ENCODE assay signal across 28 mouse cellular contexts in genomic region chr6:25450451-25450850, GRCm38 (mm10).
A peak's percentile ranks its signal among the peaks of the same experiment; 100 is the strongest.
DNase-seq lines count a peak whose midpoint lies in the region; ATAC-seq lines count a peak whose summit lies in the region.
"Had no signal": no experiment of that assay in that cellular context is flagged by ENCODE, and none has a peak within 500 bp of the region (broad histone marks: within the 10 kb centered on the region; RNA-seq: fewer than 3 reads in every experiment).

No protein-coding gene starts in this region.

- H3K4me3 ChIP-seq in neural tube, embryonic 15.5 days (replicated peaks) = no peak overlapping the region
- H3K4me3 ChIP-seq: embryonic facial prominence, embryonic 13.5 days; erythroblast, embryonic 14.5 days; heart, embryonic 13.5 days; hindbrain, embryonic 15.5 days; layer of hippocampus, adult 2 months; left cerebral cortex, adult 2 months; liver, embryonic 12.5 days; megakaryocyte, embryonic 14.5 days; midbrain, embryonic 12.5 days had no signal

- 47% methylated on average over 1 of the region's 1 CpGs for WGBS in neural tube, embryonic 15.5 days

- H3K4me1 ChIP-seq in neural tube, embryonic 15.5 days = no peaks in the 10 kb centered on the region
- H3K4me1 ChIP-seq: heart, embryonic 13.5 days; hindbrain, embryonic 15.5 days; liver, embryonic 12.5 days; megakaryocyte, embryonic 14.5 days; midbrain, embryonic 12.5 days had no signal

- DNase-seq in kidney, postnatal 14 days = peak; percentile 3
- no peak for DNase-seq in kidney, postnatal 10 days
- peak; percentile 74 to 88 for DNase-seq in adrenal gland, adult (ENCODE audit: inconsistent age in 2 of 2, low spot score in 1 of 2)
- peak; percentile 15 for DNase-seq in adrenal gland, postnatal 25 days
- peak; percentile 46 for DNase-seq in ovary, postnatal 36 days (ENCODE audit: low spot score)
- DNase-seq in left cerebral cortex, adult 9 months (ENCODE audit: low spot score in 2 of 2) = no peak
- DNase-seq: cerebellum, adult 9-10 months; embryo, embryonic 11 days; gastrocnemius, postnatal 10 days; kidney, adult 11 months; kidney, postnatal 36 days; left cerebral cortex, postnatal 4 days; liver, postnatal 0 days; lung, postnatal 4 days; thymus, postnatal 4 days had no signal

- no peak for ATAC-seq in neural tube, embryonic 15.5 days (ENCODE audit: low FRiP score)
- ATAC-seq: CD4-positive, CD25-positive, alpha-beta regulatory T cell, adult 4 months; forebrain, embryonic 16.5 days; inflammation-experienced regulatory T-cells, adult 6 months; liver, embryonic 12.5 days; liver, postnatal 0 days had no signal

- H3K9ac ChIP-seq in neural tube, embryonic 15.5 days (replicated peaks) = no peak overlapping the region
- H3K9ac ChIP-seq: embryonic facial prominence, embryonic 13.5 days; heart, embryonic 13.5 days; hindbrain, embryonic 15.5 days; liver, embryonic 12.5 days; liver, postnatal 0 days; midbrain, embryonic 12.5 days had no signal

- H3K27me3 ChIP-seq in neural tube, embryonic 15.5 days (replicated peaks) = no peaks in the 10 kb centered on the region
- H3K27me3 ChIP-seq: embryonic facial prominence, embryonic 13.5 days; heart, embryonic 13.5 days; hindbrain, embryonic 15.5 days; liver, embryonic 12.5 days; megakaryocyte, embryonic 14.5 days; midbrain, embryonic 12.5 days had no signal

- H3K9me3 ChIP-seq in neural tube, embryonic 15.5 days (replicated peaks) = no peaks in the 10 kb centered on the region
- H3K9me3 ChIP-seq: embryonic facial prominence, embryonic 13.5 days; heart, embryonic 13.5 days; hindbrain, embryonic 15.5 days; liver, embryonic 12.5 days; megakaryocyte, embryonic 14.5 days; midbrain, embryonic 12.5 days had no signal

- no peaks in the 10 kb centered on the region for H3K36me3 ChIP-seq in neural tube, embryonic 15.5 days
- H3K36me3 ChIP-seq: embryonic facial prominence, embryonic 13.5 days; heart, embryonic 13.5 days; hindbrain, embryonic 15.5 days; liver, embryonic 12.5 days; midbrain, embryonic 12.5 days had no signal

- no peak overlapping the region for H3K4me2 ChIP-seq in neural tube, embryonic 15.5 days
- H3K4me2 ChIP-seq: embryonic facial prominence, embryonic 13.5 days; heart, embryonic 13.5 days; hindbrain, embryonic 15.5 days; liver, embryonic 12.5 days; midbrain, embryonic 12.5 days had no signal

- H3K27ac ChIP-seq in neural tube, embryonic 15.5 days (replicated peaks) = no peak overlapping the region
- H3K27ac ChIP-seq: embryonic facial prominence, embryonic 13.5 days; heart, embryonic 13.5 days; hindbrain, embryonic 15.5 days; layer of hippocampus, adult 2 months; left cerebral cortex, adult 2 months; liver, embryonic 12.5 days; midbrain, embryonic 12.5 days had no signal

Comparison
In these comparisons a context has a peak if more than half of its experiments do, and no peak if none do; other contexts are left out.
1. DNase-seq: peak in kidney, postnatal 14 days (single experiment), adrenal gland, adult (2 of 2), adrenal gland, postnatal 25 days (single experiment) and ovary, postnatal 36 days (single experiment); none in kidney, postnatal 10 days (single experiment) and left cerebral cortex, adult 9 months (0 of 2).